Mouse (Mus musculus) midbrain, embryonic 14.5 days (tissue): ENCODE results near the gene Cdk15. TPM values are rescaled to one million over a fixed set of nuclear protein-coding genes. Genes with fewer than 3 reads are reported as not detected.

Experiments
- ATAC-seq: fragments of 200-750 bp; cut with Nextera tagmentation; 2 replicates; pipeline ENCODE4 v1.8.0; 2017; ENCODE audit warnings: moderate number of reproducible peaks, moderate library complexity; ENCODE audit not compliant: low FRiP score, low TSS enrichment
- DNase-seq: peaks from one replicate; pipeline ENCODE4 v3.0.0-alpha.2; 2015
- H3K27ac ChIP-seq: fragments of 300-500 bp; sonication (generic); replicated peaks from 2 replicates; pipeline ENCODE4 v1.5.1; 2014; ENCODE audit warnings: mild to moderate bottlenecking, low read depth, low read length, moderate library complexity
- H3K27me3 ChIP-seq: fragments of 300-500 bp; sonication (generic); 2 replicates; pipeline ENCODE4 v1.6.1; 2014; ENCODE audit warnings: low read length, control low read depth, mixed read lengths; ENCODE audit not compliant: control insufficient read depth, insufficient read depth
- H3K36me3 ChIP-seq: fragments of 300-500 bp; sonication (generic); 2 replicates; pipeline ENCODE4 v1.6.1; 2014; ENCODE audit warnings: low read length, control low read depth; ENCODE audit not compliant: control insufficient read depth, insufficient read depth
- H3K4me1 ChIP-seq: fragments of 300-500 bp; sonication (generic); 2 replicates; pipeline ENCODE4 v1.6.1; 2014; ENCODE audit warnings: mild to moderate bottlenecking, antibody characterized with exemption, low read length, control low read depth; ENCODE audit not compliant: control insufficient read depth, insufficient read depth
- H3K4me2 ChIP-seq: fragments of 300-500 bp; sonication (generic); 2 replicates; pipeline ENCODE4 v1.6.1; 2014; ENCODE audit warnings: mild to moderate bottlenecking, low read length, moderate library complexity
- H3K4me3 ChIP-seq: fragments of 300-500 bp; sonication (generic); replicated peaks from 2 replicates; pipeline ENCODE4 v1.5.1; 2014; ENCODE audit warnings: low read depth, low read length
- H3K9ac ChIP-seq: fragments of 300-500 bp; sonication (generic); replicated peaks from 2 replicates; pipeline ENCODE4 v1.6.1; 2014; ENCODE audit warnings: mild to moderate bottlenecking, low read length, moderate library complexity
- H3K9me3 ChIP-seq: fragments of 300-500 bp; sonication (generic); 2 replicates; pipeline ENCODE4 v1.6.1; 2016; ENCODE audit warnings: low read length, control low read depth, mixed read lengths; ENCODE audit not compliant: control insufficient read depth
- WGBS: fragments of 180-500 bp; shearing (Covaris S2); extraction: QIAGEN DNeasy Blood & Tissue Kit; methylation state at CpG from one replicate; pipeline ENCODE4 v1.1.7; 2014; 5-methylcytosine and 5-hydroxymethylcytosine counted together
- polyA plus RNA-seq: library from polyadenylated mRNA; unstranded; fragments of >200 nt; fragmentation: Nextera tagmentation; extraction: Ambion mirVana; gene quantifications from 2 replicates; pipeline ENCODE4 v1.2.1, GENCODE M21; 2014

Cdk15 gene
- polyA plus RNA-seq, 1 experiment from 2014 or later, result 1.7 TPM

GRCm38 (mm10) chr1:59313154-59313940, 56.6 kb downstream of the Cdk15 start:
- ATAC-seq (no peak), DNase-seq (no peak)
- no peaks in the 10 kb centered on the region for H3K9me3 ChIP-seq
- no peaks in the 10 kb centered on the region for H3K36me3 ChIP-seq
- H3K4me3 ChIP-seq, result no peak overlapping the region
- no peak overlapping the region for H3K4me2 ChIP-seq
- H3K27me3 ChIP-seq, result peaks cover 6% of the 10 kb centered on the region; the same call in 1 of the 2 replicates
- H3K4me1 ChIP-seq, result peaks cover 31% of the 10 kb centered on the region
- no peak overlapping the region for H3K27ac ChIP-seq
- H3K9ac ChIP-seq, result no peak overlapping the region
- WGBS, result 87% methylated on average over 8 of the region's 8 CpGs

DNA sequence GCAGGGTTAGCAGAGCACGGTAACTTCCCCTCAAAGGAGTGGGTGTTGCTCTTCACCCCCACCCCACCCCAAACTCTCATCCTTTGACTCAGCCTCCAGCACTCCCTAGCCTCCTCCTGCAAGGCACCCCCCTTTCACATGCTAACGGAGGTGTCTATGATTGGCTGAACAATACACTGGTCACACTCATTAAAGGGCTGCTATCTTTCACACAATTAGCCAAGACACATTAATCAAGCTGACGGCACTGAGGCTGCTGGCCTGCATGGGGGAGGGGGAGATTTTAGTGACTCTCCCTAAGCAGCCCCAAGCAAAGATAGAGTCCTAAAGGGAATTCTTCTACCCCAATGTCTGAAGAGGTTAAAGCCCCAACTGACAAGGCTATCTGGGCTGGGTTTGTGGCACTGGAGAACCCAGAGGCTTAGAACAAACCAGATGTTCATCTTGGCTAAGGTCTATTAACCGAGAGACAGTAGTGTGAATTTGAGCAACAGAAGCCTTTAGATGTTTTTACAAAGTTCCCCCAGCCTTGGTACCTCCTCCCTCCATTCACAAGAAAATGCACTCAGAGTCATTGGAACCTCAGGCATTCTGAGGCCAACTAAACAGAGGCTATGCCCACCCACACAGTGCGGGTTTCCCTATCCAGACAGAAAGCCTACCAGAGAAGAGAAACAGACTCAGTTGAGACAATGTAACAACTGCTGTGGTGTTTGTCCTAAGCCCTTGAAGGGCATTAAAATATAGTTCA, 58.5 kb downstream of the Cdk15 start:
- H3K4me2 ChIP-seq, result no peak overlapping the region
- H3K27me3 ChIP-seq, result peaks cover 10% of the 10 kb centered on the region; the same call in 1 of the 2 replicates
- 5% methylated on average over 5 of the region's 5 CpGs for WGBS
- ATAC-seq, result peak; percentile 75; the same call in 1 of the 2 replicates
- no peak overlapping the region for H3K4me3 ChIP-seq
- peak; percentile 50 for DNase-seq
- no peaks in the 10 kb centered on the region for H3K36me3 ChIP-seq
- peaks cover 31% of the 10 kb centered on the region for H3K4me1 ChIP-seq
- no peak overlapping the region for H3K9ac ChIP-seq
- peak overlapping the region; percentile 52; the same call in 1 of the 2 replicates for H3K27ac ChIP-seq
- H3K9me3 ChIP-seq, result no peaks in the 10 kb centered on the region

GRCm38 (mm10) chr1:59316031-59316385, 59.3 kb downstream of the Cdk15 start:
- Histone ChIP-seq H3K4me1 (peaks cover 31% of the 10 kb centered on the region), H3K27ac (no peak overlapping the region), H3K27me3 (peaks cover 10% of the 10 kb centered on the region; the same call in 1 of the 2 replicates), H3K4me3 (no peak overlapping the region), H3K9me3 (no peaks in the 10 kb centered on the region), H3K9ac (no peak overlapping the region), H3K4me2 (peak overlapping the region; percentile 39; the same call in 1 of the 2 replicates), H3K36me3 (no peaks in the 10 kb centered on the region)
- ATAC-seq, result no peak
- 4% methylated on average over 9 of the region's 9 CpGs for WGBS
- peak; percentile 67 for DNase-seq

DNA sequence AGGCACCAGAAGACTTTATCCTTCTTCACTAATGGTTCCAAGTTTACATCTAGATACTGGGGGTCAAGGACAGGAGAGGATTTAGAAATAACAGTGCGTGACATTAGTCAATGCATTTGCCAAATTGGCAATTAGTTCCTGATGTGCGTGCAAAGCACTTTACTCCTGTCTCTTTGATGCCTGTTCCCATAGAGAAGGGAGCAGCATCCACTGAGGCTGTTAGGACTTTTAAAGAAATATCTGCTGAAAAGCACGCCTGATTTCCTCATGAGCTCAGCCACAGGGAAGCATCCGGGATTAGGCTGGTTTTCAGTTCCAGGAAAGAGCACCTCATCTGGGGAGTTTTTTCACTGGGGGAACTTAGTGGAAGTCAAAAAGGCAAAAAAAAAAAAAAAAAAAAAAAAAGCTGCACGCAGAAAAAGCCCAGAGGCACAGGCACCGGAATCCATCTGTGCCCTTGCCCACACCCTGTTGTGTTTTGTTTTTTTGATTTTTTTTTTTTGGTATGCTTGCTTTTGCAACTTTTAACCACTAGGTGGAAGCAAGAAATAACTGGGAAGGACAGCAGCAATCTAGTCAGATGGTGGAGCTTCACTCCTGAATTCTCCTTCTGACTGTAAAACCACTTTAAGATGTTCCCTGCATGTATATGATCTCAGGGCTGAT, 59.8 kb downstream of the Cdk15 start:
- ATAC-seq, result no peak
- 0 out of 2 replicates have a peak overlapping the region, but pooled peaks have one; percentile 0 for H3K27ac ChIP-seq

DNA sequence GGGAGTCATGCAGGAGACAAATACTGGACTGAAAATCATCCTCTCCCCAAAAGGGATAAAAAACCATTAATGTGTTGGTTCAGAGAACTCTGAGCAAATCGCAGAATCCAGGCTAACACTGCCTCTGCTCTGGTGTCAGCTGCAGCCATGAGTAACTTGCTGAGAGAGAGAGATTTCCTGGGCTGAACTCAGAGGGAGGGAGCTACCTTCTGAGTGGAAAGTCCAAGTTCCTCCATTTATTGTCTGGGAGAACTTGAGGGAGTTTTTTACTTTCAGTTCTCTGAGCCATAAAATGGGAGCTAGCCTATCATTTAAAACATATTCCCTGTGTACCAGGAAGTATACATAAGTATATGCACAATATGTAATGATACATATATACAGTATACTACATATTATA, 60.7 kb downstream of the Cdk15 start:
- Histone ChIP-seq H3K4me1 (peaks cover 21% of the 10 kb centered on the region), H3K9ac (no peak overlapping the region), H3K4me2 (no peak overlapping the region), H3K9me3 (no peaks in the 10 kb centered on the region), H3K27ac (no peak overlapping the region), H3K36me3 (no peaks in the 10 kb centered on the region), H3K27me3 (peaks cover 10% of the 10 kb centered on the region; the same call in 1 of the 2 replicates), H3K4me3 (no peak overlapping the region)
- ATAC-seq (no peak), DNase-seq (no peak)
- 93% methylated on average over 1 of the region's 1 CpGs for WGBS

More for the DNA sequence above, 59.8 kb downstream of the Cdk15 start:
- Histone ChIP-seq H3K4me2 (peak overlapping the region; percentile 39), H3K9me3 (no peaks in the 10 kb centered on the region), H3K4me1 (peaks cover 26% of the 10 kb centered on the region), H3K9ac (no peak overlapping the region), H3K36me3 (no peaks in the 10 kb centered on the region), H3K27me3 (peaks cover 10% of the 10 kb centered on the region; the same call in 1 of the 2 replicates), H3K4me3 (no peak overlapping the region)
- WGBS, result 2% methylated on average over 6 of the region's 6 CpGs
- DNase-seq, result peak; percentile 84

- H3K9ac ChIP-seq, result no peak overlapping the region
- H3K36me3 ChIP-seq, result no peaks in the 10 kb centered on the region
- H3K9me3 ChIP-seq, result no peaks in the 10 kb centered on the region
- H3K4me2 ChIP-seq, result no peak overlapping the region
- 36% methylated on average over 5 of the region's 5 CpGs for WGBS
- ATAC-seq (peak; percentile 43; the same call in 1 of the 2 replicates), DNase-seq (peak; percentile 60)
- peaks cover 10% of the 10 kb centered on the region; the same call in 1 of the 2 replicates for H3K27me3 ChIP-seq
- no peak overlapping the region for H3K4me3 ChIP-seq
- H3K4me1 ChIP-seq, result peaks cover 16% of the 10 kb centered on the region
- H3K27ac ChIP-seq, result no peak overlapping the region
Measured at GRCm38 (mm10) chr1:59318878-59319277, 62.2 kb downstream of the Cdk15 start.

- H3K4me2 ChIP-seq, result no peak overlapping the region
- peaks cover 10% of the 10 kb centered on the region; the same call in 1 of the 2 replicates for H3K27me3 ChIP-seq
- DNase-seq (no peak), ATAC-seq (no peak)
- no peaks in the 10 kb centered on the region for H3K9me3 ChIP-seq
- H3K4me1 ChIP-seq, result peaks cover 5% of the 10 kb centered on the region; the same call in 1 of the 2 replicates
- no peak overlapping the region for H3K27ac ChIP-seq
- H3K9ac ChIP-seq, result no peak overlapping the region
- H3K36me3 ChIP-seq, result no peaks in the 10 kb centered on the region
- no peak overlapping the region for H3K4me3 ChIP-seq
- 78% methylated on average over 9 of the region's 9 CpGs for WGBS
Measured at GRCm38 (mm10) chr1:59321076-59321879, 64.6 kb downstream of the Cdk15 start.
